Mouse (Mus musculus): ENCODE results near the gene Cers1.

Cers1 gene

DNA sequence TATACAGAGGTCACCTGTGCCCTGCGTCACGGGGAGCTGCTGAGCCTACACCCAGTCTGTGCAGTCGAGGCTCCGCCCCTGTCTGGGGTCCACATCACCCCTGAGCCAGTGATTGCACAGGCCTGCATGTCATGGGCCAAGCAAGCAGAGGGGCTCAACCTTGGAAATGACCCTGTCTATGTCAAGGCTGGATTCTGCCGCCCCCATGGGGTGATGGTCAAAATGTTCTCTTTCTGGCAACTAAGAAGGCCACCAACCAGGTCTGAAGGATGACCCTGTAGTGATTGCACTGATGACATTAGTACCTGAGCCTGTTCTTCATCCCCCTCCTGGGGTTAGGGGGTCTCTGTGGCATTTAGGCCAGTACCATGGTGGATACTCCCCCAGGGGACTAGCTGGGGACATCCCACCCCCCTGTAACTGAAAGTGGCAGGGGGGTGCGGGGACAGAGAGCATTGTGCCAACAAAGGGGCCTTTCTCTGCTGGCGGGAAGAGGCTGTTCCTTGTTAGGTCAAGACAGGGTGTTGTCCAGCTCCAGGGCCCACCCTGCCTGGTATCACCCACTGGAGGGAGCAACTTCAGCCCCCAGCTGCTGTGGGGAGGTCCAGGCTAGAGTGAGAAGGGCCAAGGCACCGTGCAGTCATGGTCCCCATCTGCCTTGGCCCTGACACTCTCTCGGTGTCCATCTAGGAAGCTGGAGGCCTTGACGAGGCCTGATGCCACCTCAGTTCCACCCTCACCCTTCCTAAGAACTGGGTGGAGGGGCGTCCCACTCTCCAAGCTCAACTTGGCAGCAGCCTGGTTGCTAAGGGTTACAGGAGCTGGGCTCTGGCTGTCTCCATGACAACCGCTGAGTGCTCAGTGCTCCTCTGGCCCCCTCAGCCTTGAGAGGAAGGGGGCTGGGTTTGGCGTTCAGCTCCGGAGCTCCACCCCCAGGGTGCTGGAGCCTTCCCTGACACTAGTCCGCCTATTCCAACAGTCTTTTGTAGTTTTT lies 1.2 kb downstream of the Cers1 start:
- no peak for DNase-seq (ENCODE audit: low read depth, low spot score)

GRCm38 (mm10) chr8:70317872-70318271 lies 2.3 kb downstream of the Cers1 start:
- DNase-seq (ENCODE audit: low read depth, low spot score): no peak

- DNase-seq (ENCODE audit: low read depth, low spot score): no peak
These were observed 8.1 kb downstream of the Cers1 start for GRCm38 (mm10) chr8:70323716-70324115.

DNA sequence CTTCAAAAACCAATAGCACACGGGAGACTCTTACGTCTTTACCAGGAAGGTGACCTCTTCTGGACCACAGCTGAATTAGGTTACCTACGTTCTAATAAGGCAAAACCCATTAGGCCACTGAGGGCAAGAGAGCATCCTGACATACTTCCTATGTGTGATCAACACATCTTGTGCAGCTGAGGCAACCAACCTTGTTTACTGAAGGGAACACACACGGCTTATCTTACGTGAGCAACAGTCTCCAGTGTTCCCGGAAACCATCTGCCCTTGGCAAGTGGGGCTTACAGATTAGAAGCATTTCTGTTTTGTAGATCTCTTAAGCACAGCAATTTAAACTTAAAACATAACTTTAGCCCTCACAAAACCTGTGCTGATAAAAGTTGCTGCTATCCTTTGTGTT lies 11.9 kb downstream of the Cers1 start:
- DNase-seq (ENCODE audit: low read depth, low spot score): no peak

- no peak for DNase-seq (ENCODE audit: low read depth, low spot score)
These were observed 13.7 kb downstream of the Cers1 start, which contains the start of gene Gdf1 for GRCm38 (mm10) chr8:70329124-70329834. Gene Gdf1 (plus strand): TSS chr8:70329817.

- DNase-seq (ENCODE audit: low read depth, low spot score): no peak
These were observed 14.5 kb downstream of the Cers1 start for GRCm38 (mm10) chr8:70329835-70330740.

DNA sequence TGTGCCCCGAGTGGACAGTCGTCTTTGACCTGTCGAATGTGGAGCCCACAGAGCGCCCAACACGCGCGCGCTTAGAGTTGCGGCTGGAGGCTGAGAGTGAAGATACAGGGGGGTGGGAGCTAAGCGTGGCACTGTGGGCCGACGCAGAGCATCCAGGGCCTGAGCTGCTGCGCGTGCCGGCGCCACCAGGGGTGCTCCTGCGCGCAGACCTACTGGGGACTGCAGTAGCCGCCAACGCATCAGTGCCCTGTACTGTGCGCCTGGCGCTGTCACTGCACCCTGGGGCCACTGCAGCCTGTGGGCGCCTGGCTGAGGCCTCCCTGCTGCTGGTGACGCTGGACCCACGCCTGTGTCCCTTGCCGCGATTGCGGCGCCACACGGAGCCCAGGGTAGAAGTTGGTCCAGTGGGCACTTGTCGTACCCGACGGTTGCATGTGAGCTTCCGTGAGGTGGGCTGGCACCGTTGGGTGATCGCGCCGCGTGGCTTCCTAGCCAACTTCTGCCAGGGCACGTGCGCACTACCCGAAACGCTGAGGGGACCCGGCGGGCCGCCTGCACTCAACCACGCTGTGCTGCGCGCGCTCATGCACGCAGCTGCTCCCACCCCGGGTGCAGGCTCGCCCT lies 15.3 kb downstream of the Cers1 start:
- DNase-seq (ENCODE audit: low read depth, low spot score): no peak

DNA sequence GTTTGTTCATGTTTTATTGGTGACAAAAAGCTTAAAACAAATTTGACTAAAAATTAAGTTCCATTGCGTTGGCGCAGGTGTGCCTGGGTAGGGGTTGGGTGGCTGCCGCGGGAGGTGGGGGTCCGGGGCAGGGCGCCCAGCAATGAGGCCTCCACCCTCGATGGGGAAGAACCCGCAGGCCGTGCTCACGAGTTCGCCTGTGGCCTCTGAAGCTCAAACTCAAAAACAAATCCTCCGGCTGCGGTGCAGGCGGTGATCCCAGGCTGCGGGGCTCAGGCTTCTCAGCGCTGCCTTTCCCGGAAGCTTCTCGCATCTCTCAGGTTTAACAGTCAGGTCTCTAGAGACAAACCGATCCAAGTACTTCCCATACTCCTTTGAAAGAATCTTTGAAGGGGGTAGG lies 16.0 kb downstream of the Cers1 start:
- DNase-seq (ENCODE audit: low read depth, low spot score): no peak

- no peak for DNase-seq (ENCODE audit: low read depth, low spot score)
These were observed 16.7 kb downstream of the Cers1 start for GRCm38 (mm10) chr8:70332070-70332877.

- no peak for DNase-seq (ENCODE audit: low read depth, low spot score)
These were observed 17.3 kb downstream of the Cers1 start for GRCm38 (mm10) chr8:70332878-70333202.

- no peak for DNase-seq (ENCODE audit: low read depth, low spot score)
These were observed 23.4 kb downstream of the Cers1 start for GRCm38 (mm10) chr8:70338931-70339330.

DNA sequence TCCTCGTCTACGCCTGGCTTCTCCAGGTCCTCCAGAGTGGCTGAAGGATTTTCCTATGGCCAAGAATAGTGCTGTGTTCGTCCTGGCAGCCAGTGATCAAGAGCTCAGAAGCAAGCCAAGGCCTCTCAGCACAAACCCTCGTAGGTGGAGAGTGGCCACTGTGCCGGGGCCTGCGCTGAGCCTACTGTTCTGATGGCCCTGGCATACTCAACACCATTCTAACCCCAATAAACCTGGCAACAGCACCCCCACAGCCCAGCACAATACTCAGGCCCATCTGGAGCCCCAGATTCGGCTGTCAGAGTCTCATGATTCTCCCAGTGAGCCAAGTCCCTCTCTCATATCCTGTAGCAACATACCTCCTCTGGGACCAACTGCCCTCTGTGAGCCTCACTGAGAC lies 25.1 kb downstream of the Cers1 start:
- DNase-seq (ENCODE audit: low read depth, low spot score): no peak

GRCm38 (mm10) chr8:70342007-70342406 lies 26.4 kb downstream of the Cers1 start:
- no peak for DNase-seq (ENCODE audit: low read depth, low spot score)

- DNase-seq (ENCODE audit: low read depth, low spot score): no peak
These were observed 27.5 kb downstream of the Cers1 start for GRCm38 (mm10) chr8:70343076-70343475.

DNA sequence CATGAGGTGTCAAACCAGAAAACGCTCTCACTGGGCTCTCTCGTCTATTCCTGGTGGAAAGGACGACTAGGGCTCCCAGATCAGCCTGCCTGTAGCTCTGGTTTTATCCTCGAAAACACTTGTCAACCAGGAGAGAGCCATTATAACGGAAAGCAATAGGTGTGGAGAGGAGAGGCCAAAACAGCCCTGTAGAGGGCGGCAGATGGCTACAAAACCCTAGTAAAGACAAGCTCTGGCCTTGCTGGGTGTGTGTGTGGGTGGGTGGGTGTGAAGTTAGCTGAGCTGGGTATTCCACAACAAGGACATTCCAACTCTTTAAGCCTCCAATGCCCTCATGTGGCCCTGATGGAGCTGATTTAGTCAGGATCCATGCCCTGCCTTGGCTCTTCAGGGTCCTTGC lies 28.1 kb downstream of the Cers1 start:
- DNase-seq (ENCODE audit: low read depth, low spot score): peak; percentile 38

- no peak for DNase-seq (ENCODE audit: low read depth, low spot score)
These were observed 28.7 kb downstream of the Cers1 start for GRCm38 (mm10) chr8:70344279-70344678.

DNA sequence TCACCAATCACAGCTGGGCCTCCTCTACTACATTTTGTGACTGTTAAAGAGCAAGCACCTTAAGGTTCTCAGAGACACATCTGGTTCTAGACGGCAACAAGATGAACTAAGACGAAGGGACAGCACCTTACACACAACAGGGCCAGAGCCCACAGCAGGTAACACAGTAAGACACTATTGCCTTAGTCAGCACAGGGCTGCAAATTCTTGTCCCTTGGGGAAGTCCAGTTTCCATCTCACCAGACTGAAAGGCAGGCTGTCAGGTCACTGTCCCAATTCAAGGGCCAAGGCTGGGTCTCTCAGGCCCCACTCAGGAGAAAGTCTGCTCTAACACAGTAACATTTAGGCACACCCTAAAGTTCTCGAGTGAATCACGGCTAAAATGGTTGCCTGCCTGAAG lies 31.9 kb downstream of the Cers1 start:
- no peak for DNase-seq (ENCODE audit: low read depth, low spot score)

GRCm38 (mm10) chr8:70347860-70348420 lies 32.4 kb downstream of the Cers1 start:
- no peak for DNase-seq (ENCODE audit: low read depth, low spot score)

DNA sequence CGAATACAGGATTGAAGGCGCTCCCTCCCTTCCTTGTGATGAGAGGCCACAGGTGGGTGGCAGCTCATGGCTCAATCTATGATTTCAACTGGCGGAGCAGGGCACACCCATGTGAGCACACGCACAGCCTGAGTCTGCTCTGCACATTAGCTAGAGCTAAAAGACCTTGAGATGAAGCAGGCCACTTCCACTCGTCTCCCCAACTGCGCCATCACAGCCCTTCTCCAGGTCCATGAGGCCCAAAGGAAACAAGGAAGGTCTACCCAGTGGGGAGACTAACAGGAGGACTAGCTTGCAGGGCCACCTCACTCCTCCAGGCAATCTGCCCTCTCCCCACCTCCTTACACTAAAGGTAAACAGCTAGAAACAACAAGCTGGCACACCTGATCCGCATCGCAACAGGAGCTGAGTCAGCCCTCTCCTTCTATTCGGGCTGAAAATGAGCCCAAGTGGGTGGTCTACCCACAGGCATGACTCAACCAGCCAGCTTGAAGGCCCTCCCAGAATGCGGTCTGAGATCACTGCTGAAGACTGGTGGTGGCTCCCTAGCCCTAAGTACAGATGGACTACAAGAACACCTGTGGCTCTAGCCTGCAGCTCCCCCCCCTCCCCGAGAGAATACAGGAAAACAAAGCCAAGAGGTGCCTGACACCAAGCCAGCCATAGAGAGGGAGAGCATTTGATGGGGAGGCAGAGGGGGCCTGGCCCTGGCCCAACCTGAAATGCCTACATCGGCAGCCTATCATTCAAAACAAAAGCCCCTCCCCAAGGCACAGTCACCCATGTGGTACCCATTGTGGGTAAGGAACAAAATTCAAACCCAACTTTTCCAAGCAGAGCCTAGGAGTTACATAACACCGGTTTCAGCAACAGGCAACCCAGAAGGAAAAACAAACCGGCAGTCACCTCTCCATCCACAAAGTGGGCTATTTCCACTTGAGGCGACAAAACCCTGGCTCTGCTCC lies 35.7 kb downstream of the Cers1 start:
- peak; percentile 31 for DNase-seq (ENCODE audit: low read depth, low spot score)
